Mouse (Mus musculus): Measurements from ENCODE around the gene Dnm1. TPM values are rescaled to one million over a fixed set of nuclear protein-coding genes. Genes with fewer than 3 reads are reported as not detected.

Dnm1 gene
- total and polyA plus RNA-seq, 3 experiments, result 4.0 to 23.1 (median 5.5) TPM

DNA sequence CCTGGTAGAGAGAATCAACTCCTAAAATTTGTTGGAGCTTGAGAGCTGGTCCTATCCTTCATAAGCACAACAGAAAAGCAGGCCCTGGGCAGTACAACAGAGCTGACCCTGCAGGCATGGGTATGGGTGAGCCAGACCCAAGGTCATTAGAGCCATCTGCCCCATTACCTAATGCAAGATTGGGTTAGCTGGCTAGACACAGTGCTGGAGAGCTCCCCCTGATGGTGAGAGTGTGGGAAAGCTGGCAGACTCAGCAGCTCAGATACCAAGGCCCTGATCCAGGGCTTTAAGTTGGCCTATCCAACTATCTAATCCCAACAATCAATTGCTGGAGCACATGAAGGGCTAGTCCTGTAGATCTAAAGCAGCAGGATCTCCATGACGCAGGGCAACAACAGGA lies 70.4 kb downstream of the Dnm1 start:
- no peaks in the 10 kb centered on the region for H3K79me2 ChIP-seq (replicated peaks; ENCODE audit: control insufficient read depth, insufficient read depth, low read length)
- 0 out of 2 replicates have a peak, but pooled peaks cover 1% of the 10 kb centered on the region for H3K4me1 ChIP-seq (ENCODE audit: control insufficient read depth, insufficient read depth, low read length)
- peak; percentile 48 to 61 for DNase-seq
- 74% methylated on average over 1 of the region's 1 CpGs for WGBS
- H3K9ac ChIP-seq (ENCODE audit: low read depth, low read length), result no peak overlapping the region
- intact Hi-C loops (cut with DNase I), result no loop called here
- peaks cover 2% of the 10 kb centered on the region; the same call in 1 of the 2 replicates for H3K36me3 ChIP-seq (ENCODE audit: control insufficient read depth, insufficient read depth, low read length)
- peak; percentile 71; the same call in 1 of the 2 replicates for TF ChIP-seq EP300 (IDR thresholded peaks at IDR 0.05; ENCODE audit: insufficient read depth, low read depth, low read length)
- peak; percentile 82 for TF ChIP-seq CTCF (IDR thresholded peaks at IDR 0.05)
- TF ChIP-seq POLR2A (IDR thresholded peaks at IDR 0.05; ENCODE audit: insufficient read depth, low read depth, low read length), result 0 out of 2 replicates have a peak, but pooled peaks have one; percentile 18
- H3K4me3 ChIP-seq, result no peak overlapping the region
- no peaks in the 10 kb centered on the region for H3K27me3 ChIP-seq (ENCODE audit: control insufficient read depth, insufficient read depth, low read length)
- H3K27ac ChIP-seq, result no peak overlapping the region

GRCm38 (mm10) chr2:32282289-32282688 lies 70.8 kb downstream of the Dnm1 start:
- WGBS, result 57% methylated on average over 2 of the region's 2 CpGs

DNA sequence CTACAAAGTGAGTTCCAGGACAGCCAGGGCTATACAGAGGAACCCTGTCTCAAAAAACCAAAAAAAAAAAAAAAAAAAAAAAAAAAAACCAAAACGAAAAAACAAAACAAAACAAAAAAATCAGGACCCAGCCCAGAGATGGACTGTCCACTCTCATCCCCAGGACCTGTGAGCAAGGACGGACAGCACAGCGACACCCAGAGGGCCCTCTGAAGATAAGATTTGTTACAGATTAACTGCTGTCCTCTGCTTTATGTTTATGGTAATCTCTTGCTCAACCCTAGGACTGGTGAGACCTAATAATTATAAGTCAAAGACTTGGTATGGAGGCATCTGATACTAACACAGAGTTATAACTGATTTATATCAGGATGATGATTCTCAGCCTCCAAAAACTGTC lies 77.3 kb downstream of the Dnm1 start:
- no peak for TF ChIP-seq CTCF (IDR thresholded peaks at IDR 0.05)
- TF ChIP-seq POLR2A (IDR thresholded peaks at IDR 0.05; ENCODE audit: insufficient read depth, low read depth, low read length), result no peak
- no peak for TF ChIP-seq EP300 (IDR thresholded peaks at IDR 0.05; ENCODE audit: insufficient read depth, low read depth, low read length)
- WGBS, result 73% methylated on average over 3 of the region's 3 CpGs

More at GRCm38 (mm10) chr2:32282289-32282688, 70.8 kb downstream of the Dnm1 start:
- H3K4me1 ChIP-seq (ENCODE audit: control insufficient read depth, insufficient read depth, low read length), result 0 out of 2 replicates have a peak, but pooled peaks cover 1% of the 10 kb centered on the region
- H3K79me2 ChIP-seq (replicated peaks; ENCODE audit: control insufficient read depth, insufficient read depth, low read length), result no peaks in the 10 kb centered on the region
- TF ChIP-seq POLR2A (IDR thresholded peaks at IDR 0.05; ENCODE audit: insufficient read depth, low read depth, low read length), result no peak
- TF ChIP-seq CTCF (IDR thresholded peaks at IDR 0.05), result no peak
- TF ChIP-seq EP300 (IDR thresholded peaks at IDR 0.05; ENCODE audit: insufficient read depth, low read depth, low read length), result no peak
- H3K27ac ChIP-seq, result no peak overlapping the region
- no peaks in the 10 kb centered on the region for H3K27me3 ChIP-seq (ENCODE audit: control insufficient read depth, insufficient read depth, low read length)
- no peak overlapping the region for H3K4me3 ChIP-seq
- DNase-seq, result no peak
- H3K9ac ChIP-seq (ENCODE audit: low read depth, low read length), result no peak overlapping the region
- intact Hi-C loops (cut with DNase I), result no loop called here
- peaks cover 2% of the 10 kb centered on the region; the same call in 1 of the 2 replicates for H3K36me3 ChIP-seq (ENCODE audit: control insufficient read depth, insufficient read depth, low read length)

DNA sequence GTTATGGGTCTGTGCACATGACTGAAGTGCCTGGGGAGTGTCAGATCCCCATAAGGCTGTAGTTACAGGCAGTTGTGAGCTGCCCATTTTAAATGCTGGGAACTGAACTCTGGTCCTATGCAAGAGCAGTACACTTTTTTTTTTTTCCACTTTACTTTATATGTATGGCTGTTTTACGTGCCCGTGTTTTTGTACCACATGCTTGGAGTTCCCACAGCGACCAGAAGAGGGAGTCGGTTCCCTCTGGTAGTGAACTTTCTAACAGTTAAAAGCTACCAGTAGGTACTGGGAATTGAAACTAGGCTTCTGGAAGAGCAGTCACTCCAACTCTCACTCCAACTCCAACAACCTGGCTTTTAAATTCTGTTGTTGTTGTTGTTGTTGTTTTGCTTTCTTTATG lies 92.5 kb downstream of the Dnm1 start:
- TF ChIP-seq CTCF (IDR thresholded peaks at IDR 0.05) (peak; percentile 73), EP300 (IDR thresholded peaks at IDR 0.05; ENCODE audit: insufficient read depth, low read depth, low read length) (no peak), POLR2A (IDR thresholded peaks at IDR 0.05; ENCODE audit: insufficient read depth, low read depth, low read length) (no peak)
- H3K79me2 ChIP-seq (replicated peaks; ENCODE audit: control insufficient read depth, insufficient read depth, low read length), result no peaks in the 10 kb centered on the region
- no peak overlapping the region for H3K4me3 ChIP-seq
- no peak overlapping the region for H3K9ac ChIP-seq (ENCODE audit: low read depth, low read length)
- no peaks in the 10 kb centered on the region for H3K36me3 ChIP-seq (ENCODE audit: control insufficient read depth, insufficient read depth, low read length)
- H3K27ac ChIP-seq, result no peak overlapping the region
- intact Hi-C loops (cut with DNase I), result no loop called here
- H3K4me1 ChIP-seq (ENCODE audit: control insufficient read depth, insufficient read depth, low read length), result peaks cover 5% of the 10 kb centered on the region
- H3K27me3 ChIP-seq (ENCODE audit: control insufficient read depth, insufficient read depth, low read length), result no peaks in the 10 kb centered on the region
- WGBS, result 41% methylated on average over 4 of the region's 4 CpGs
- DNase-seq, result peak in 1 of 2 experiments; percentile 50

More for the DNA sequence above, 77.3 kb downstream of the Dnm1 start:
- H3K36me3 ChIP-seq (ENCODE audit: control insufficient read depth, insufficient read depth, low read length), result no peaks in the 10 kb centered on the region
- intact Hi-C loops (cut with DNase I), result no loop called here
- no peak overlapping the region for H3K9ac ChIP-seq (ENCODE audit: low read depth, low read length)
- H3K27me3 ChIP-seq (ENCODE audit: control insufficient read depth, insufficient read depth, low read length), result no peaks in the 10 kb centered on the region
- no peak overlapping the region for H3K27ac ChIP-seq
- H3K79me2 ChIP-seq (replicated peaks; ENCODE audit: control insufficient read depth, insufficient read depth, low read length), result no peaks in the 10 kb centered on the region
- no peak for DNase-seq
- H3K4me1 ChIP-seq (ENCODE audit: control insufficient read depth, insufficient read depth, low read length), result no peaks in the 10 kb centered on the region
- no peak overlapping the region for H3K4me3 ChIP-seq

DNA sequence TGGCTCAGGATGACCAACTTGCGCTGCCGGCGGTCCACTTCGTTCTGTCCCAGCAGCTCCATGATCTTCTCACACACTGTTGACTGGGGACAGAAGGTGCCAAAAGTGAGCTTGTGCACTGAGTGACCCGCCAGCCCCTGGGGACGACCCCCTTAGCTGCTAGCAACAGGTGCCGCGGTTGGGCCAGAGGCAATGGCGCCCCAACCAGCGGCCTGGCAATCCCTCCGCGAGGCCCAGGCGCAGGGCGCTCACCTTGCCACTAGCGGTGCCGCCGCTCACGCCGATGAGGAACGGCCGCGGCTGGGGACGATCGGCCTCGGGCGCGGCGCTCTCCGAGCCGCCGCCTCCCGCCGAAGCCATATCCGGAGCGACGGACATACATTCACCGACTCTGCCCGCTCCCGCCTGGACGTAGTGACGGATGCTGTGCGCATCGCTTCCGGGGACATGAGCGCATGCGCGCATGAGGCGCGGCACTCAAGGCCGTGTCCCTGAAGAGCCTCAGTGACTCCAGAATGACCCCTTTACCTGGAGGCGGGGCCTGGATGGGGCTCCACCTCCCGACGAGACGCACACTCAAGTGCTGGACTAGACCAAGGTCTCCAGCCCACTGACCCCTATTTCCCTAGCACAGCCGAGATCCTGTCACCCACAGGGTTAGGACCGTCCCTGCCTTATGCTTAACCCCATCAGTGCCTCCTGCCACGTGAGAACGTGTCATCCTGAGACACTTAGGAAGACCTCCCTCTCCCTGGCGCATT lies 93.3 kb downstream of the Dnm1 start, which contains the start of gene Uck1:
Uck1 (minus strand) TSS at position 503 of the 761 bp plus-strand sequence.
- Histone ChIP-seq H3K36me3 (ENCODE audit: control insufficient read depth, insufficient read depth, low read length) (no peaks in the 10 kb centered on the region), H3K27ac (peak within 1 kb of the TSS; percentile 85), H3K79me2 (replicated peaks; ENCODE audit: control insufficient read depth, insufficient read depth, low read length) (no peaks in the 10 kb centered on the region), H3K4me1 (ENCODE audit: control insufficient read depth, insufficient read depth, low read length) (peaks cover 5% of the 10 kb centered on the region), H3K9ac (ENCODE audit: low read depth, low read length) (peak within 1 kb of the TSS; percentile 82), H3K4me3 (peak within 1 kb of the TSS; percentile 80), H3K27me3 (ENCODE audit: control insufficient read depth, insufficient read depth, low read length) (no peaks in the 10 kb centered on the region)
- intact Hi-C loops (cut with DNase I), result no loop called here
- 1% methylated on average over 59 of the region's 59 CpGs for whole genome bisulfite sequencing
- DNase-seq, result peak; percentile 90 to 94
- TF ChIP-seq POLR2A (IDR thresholded peaks at IDR 0.05; ENCODE audit: insufficient read depth, low read depth, low read length) (peak; percentile 81), CTCF (IDR thresholded peaks at IDR 0.05) (0 out of 2 replicates have a peak, but pooled peaks have one; percentile 13), EP300 (IDR thresholded peaks at IDR 0.05; ENCODE audit: insufficient read depth, low read depth, low read length) (0 out of 2 replicates have a peak, but pooled peaks have one; percentile 14)
